Mouse (Mus musculus): ENCODE data around the gene Ank2.
"Not testable (repeated sequence)": the region's sequence is repeated elsewhere in the genome, so short reads cannot be mapped to it uniquely, and the experiment has no call there.

Gene Ank2

DNA sequence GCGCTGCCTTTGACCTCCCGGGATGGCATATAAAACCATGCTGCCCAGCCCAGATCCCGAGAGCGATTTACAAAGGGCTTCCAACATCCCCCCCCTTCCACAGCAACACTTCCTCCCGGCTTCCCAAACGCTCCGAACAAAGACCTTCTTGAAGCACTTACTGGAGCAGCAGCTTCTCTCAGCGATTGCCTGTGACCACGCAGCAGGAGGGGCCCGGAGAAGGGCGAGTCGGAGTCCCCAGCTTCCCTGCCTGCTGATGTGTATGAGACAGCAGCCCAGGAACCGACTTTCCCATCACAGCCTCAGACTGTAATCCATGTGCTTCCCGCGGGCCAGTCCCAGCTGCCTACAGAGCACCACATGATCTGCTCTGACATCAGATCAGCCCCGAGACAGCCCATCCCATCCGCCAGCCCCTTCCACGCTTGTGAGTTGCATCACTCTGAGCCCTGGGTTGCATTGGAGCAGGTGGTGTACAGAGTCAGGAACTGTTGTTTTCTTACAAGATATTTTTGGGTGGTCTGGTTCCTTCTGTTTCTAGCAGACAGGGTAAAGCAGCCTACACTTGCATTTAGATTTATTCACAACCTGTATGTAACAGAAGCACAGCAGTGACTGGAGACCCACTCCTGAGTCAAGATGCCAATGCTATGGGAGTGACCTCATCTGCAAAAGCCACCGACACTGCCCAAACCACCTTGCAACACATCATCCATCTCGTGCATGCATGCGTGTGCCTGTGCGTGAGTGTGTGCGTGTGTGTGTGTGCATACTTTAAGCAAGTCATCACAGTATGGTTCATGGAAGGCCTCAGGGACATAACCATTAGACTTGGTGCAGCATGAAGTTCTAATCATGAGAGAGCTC lies 90.2 kb downstream of the Ank2 start:
- DNase-seq: peak; percentile 67 to 77

DNA sequence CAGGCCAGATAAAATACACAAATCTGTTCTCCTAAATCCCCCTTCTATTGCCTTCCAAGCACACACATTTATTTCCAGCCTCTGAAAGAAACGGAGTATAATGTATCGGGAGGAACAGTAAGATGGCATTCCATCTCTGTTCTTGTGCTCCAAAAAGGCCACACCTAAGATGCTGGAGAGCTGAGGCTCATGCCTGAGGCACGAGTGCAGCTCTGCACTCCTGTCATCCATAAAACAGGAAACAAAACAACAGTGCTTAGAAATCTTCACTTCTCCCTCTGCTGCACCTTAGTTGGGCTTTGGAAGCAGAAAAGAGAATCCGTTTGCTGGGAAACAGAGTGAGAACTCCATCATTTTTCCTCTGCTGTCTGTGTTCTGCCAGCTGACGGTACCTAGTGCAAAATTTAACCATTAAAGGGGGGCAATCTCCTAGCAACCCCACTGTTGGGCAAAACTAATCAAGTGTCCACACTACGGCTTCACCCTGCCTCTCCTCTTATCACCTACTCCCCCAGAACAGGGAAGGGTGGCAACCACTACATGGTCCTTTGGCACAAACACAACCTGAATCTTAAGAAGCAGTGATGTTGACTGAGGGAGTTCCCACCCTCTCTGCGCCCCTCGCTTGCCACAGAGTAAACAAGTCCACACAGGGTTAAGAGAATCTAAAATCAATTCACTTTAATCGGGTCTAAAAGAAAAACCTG lies 91.1 kb downstream of the Ank2 start:
- peak in 1 of 2 experiments; percentile 26 for DNase-seq

GRCm38 (mm10) chr3:127406883-127407282 lies 92.3 kb downstream of the Ank2 start:
- no peak for DNase-seq

GRCm38 (mm10) chr3:127404371-127404770 lies 94.8 kb downstream of the Ank2 start:
- no peak for DNase-seq

DNA sequence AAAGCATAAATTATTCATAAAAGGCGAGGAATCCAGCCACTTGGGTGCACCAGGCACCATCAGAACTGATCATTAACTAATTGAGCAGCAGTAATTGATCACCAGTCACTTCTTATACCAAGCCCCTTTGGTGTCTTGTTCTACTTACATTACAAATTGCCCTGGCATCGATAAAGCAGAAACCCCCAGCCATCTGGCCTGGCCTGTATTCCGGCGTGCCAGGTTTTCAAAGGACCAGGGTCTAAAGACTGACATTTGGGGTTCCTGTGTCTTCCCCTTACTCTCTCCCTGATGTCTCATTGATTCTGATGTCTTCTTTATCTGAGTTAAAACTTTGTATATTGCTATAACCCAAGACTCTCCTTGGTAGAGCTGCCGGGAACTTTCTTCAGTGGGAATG lies 98.2 kb downstream of the Ank2 start:
- no peak for DNase-seq

DNA sequence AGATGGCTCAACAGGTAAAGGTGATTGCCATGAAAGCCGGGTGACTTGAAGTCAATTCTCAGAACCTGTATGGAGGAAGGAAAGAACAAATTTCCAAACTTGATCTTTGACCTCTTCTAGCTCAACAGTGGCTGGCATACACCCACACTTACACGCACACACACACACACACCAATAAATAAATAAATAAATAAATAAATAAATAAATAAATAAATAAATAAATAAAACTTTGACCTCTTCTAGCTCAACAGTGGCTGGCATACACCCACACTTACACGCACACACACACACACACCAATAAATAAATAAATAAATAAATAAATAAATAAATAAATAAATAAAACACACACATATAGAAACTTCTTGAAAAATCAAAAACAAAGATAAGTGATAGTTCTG lies 98.7 kb downstream of the Ank2 start:
- not testable (repeated sequence) for DNase-seq

GRCm38 (mm10) chr3:127397774-127398173 lies 101.4 kb downstream of the Ank2 start:
- DNase-seq: no peak

GRCm38 (mm10) chr3:127395202-127395601 lies 103.9 kb downstream of the Ank2 start:
- DNase-seq: no peak

DNA sequence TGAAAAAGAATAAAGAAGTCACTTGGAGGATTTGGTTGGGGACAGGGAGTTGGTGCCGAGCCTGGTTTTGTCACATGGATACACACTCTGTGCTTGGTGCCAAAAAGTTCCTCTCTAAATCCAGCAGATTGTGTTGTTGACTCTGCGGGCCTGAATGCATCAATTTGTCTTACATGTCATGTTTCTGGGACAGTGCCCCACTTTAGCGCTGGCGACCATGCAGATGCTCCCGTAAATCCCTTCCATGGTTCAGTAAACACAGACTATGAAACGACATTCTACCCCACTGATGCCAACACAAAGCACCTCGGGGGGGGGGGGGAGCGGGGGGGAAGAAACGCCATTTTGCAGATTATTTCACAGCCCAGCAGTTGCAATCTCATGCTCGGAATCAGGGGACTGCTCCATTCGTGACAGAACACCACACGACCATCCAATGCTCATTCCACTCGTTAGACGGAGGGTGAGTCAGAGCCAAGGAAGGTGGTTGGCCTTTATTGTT lies 112.1 kb downstream of the Ank2 start:
- peak; percentile 20 to 26 for DNase-seq

DNA sequence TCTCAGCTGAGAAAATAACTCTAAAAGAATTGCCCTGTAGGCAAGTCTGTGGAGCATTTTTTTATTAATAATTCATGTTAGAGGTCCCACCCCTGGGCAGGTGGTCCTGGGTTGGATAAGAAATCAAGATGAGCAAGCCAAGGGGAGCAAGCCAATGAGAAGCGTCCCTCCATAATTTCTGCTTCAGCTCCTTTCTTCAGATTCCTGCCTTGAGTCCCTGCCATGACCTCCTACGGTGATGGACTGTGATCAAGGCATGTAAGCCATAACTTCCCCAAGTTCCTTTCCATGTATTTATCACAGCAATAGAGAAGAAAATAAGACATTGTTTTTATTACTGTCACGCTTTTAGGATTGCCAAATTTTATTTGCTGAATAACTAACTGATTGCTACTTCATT lies 115.9 kb downstream of the Ank2 start:
- no peak for DNase-seq

- no peak for DNase-seq
Observed at GRCm38 (mm10) chr3:127376901-127377460, 122.2 kb downstream of the Ank2 start.

GRCm38 (mm10) chr3:127375956-127376660 lies 123.0 kb downstream of the Ank2 start:
- no peak for DNase-seq

GRCm38 (mm10) chr3:127374190-127374710 lies 124.9 kb downstream of the Ank2 start:
- DNase-seq: no peak

DNA sequence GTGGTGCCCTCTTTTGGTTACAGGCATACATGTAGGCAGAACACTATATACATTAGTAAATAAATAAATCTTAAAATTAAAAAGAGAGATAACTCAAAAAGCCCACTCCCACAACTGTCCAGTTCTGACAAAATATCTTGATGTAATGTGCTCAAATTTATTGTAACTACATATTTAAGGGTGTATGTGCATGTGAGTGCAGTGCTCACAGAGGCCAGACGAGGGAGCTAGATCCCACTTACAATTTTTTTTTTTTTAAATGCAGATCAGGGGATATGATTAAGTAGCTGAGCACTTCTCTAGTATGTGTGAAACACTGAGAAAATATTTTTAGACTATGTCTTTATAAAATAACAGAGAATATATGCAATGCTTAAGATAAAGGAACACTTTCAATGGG lies 127.4 kb downstream of the Ank2 start:
- DNase-seq: no peak

- no peak for DNase-seq
Observed at GRCm38 (mm10) chr3:127369529-127369928, 129.6 kb downstream of the Ank2 start.

- DNase-seq: no peak
Observed at GRCm38 (mm10) chr3:127367450-127367849, 131.7 kb downstream of the Ank2 start.

DNA sequence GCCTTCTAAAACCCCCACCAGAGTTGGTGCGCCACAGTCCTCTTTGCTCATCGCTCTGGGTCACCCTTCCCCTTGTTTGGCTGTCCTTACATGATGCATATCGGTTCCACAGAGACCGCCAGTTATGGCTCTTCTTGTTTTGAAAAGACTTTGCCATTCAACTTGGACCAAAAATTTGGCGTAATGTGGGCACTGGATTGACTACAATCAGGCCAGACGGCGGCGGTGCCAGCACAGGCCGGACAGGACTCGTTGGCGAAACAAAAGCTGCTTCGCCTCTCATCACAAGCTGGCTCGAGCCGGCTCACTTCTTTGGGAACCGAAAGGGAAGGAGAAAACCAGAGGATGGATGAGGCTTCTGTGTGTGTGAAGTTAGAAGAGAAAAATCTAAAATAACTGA lies 135.6 kb downstream of the Ank2 start:
- peak; percentile 34 to 35 for DNase-seq

DNA sequence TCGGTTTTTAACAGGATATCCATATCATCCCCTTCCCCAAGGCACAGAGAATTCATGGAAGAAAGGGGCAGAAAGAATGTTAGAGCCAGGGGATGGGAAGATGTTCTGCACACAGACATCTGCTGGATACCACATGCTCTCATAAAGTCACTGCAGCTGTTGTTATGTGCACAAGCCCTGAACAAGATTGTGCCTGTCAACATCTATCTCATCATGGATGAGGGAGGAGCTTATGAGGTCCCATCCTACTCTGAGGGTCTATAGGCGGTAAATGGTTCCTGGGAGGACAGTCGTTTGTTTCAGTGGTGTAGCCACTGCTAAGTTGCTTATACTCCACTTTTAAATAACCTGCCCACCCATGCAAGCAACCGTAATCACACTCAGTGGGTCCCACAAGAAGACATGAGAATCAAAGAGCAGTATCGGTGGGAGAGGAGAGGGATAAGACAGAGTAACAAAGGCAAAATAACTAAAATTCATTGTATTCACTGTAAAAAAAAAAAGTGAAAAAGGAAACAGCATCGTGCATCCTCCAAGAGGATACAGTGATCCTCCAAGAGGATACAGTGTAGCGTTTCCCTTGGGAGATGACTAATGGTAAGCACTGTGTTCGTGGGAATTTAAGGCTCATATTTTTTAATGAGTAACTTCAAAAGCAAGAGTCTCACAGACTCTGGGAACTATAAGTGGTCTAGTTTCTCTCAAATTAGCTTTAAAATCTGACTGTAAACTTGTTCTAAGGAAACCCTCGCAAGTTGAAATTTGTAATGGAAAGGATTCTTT lies 136.3 kb downstream of the Ank2 start:
- no peak for DNase-seq

DNA sequence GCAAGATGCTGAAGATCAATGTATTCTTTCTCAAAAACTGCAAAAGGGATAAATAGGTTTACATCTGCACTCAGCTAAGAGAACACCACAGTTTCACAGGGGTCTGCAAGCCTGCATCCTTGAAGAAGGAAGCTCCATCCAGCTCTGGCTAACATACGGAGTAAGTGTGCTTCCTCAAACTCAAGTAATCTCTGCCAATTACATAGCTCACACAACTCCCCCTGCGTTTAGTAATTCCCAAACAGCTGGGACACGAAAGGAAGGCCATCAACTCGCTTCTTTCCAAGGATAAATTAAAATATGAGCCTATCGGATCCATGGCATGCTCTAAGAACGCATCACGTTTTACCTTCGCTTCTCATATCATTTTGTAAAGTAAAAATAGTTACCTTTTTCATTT lies 137.3 kb downstream of the Ank2 start:
- DNase-seq: no peak

- no peak for DNase-seq
Observed at GRCm38 (mm10) chr3:127361384-127361783, 137.8 kb downstream of the Ank2 start.

DNA sequence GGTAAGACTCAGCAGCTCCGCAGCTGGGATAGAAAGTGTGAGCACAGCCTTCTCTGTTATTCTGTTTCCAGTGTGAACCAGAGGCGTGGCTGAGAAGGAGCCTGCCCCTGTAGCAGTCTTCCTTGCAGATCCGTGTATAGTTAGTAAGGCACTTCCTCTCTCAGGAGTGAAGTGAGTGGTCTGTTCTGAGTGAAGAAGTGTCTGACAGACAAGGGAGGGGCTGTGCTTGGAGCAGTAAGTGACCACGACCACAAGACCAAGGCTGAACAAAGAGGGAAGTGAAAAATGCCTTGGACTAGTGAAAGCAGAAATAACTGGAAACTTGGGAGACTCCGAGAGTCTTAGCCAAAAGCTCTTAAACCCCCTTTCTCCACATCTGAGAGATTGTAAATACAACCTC lies 143.9 kb downstream of the Ank2 start:
- DNase-seq: no peak

All from cerebellum, adult 18-20 months (tissue).